24 mouse cellular contexts compared by ENCODE assay signal in genomic region chr4:84757172-84757571, GRCm38 (mm10).
"Had no signal": no experiment of that assay in that cellular context is flagged by ENCODE, and none has a peak within 500 bp of the region (broad histone marks: within the 10 kb centered on the region; RNA-seq: fewer than 3 reads in every experiment).

No protein-coding gene starts in this region.

- DNase-seq: cerebellum, adult 9-10 months; cerebellum, adult 9-11 months; cerebellum, postnatal 10 days; cerebellum, postnatal 25 days; cerebellum, postnatal 36 days; embryo, embryonic 11 days; forebrain, postnatal 0 days; gastrocnemius, adult 2 months; gastrocnemius, postnatal 10 days; gastrocnemius, postnatal 14 days; gastrocnemius, postnatal 25 days; gastrocnemius, postnatal 36 days; heart, adult 18-20 months; heart, adult 2 months had no signal

- H3K9me3 ChIP-seq: embryonic facial prominence, embryonic 10.5 days; embryonic facial prominence, embryonic 12.5 days; embryonic facial prominence, embryonic 13.5 days; embryonic facial prominence, embryonic 15.5 days; forebrain, embryonic 10.5 days; forebrain, embryonic 12.5 days; forebrain, embryonic 13.5 days; forebrain, embryonic 15.5 days; heart, embryonic 10.5 days had no signal

- H3K27ac ChIP-seq: embryonic facial prominence, embryonic 10.5 days; embryonic facial prominence, embryonic 12.5 days; embryonic facial prominence, embryonic 13.5 days; embryonic facial prominence, embryonic 15.5 days; forebrain, embryonic 10.5 days; forebrain, embryonic 12.5 days; forebrain, embryonic 13.5 days; forebrain, embryonic 15.5 days; gastrocnemius, adult 2 months; heart, adult 2 months; heart, embryonic 10.5 days had no signal

- H3K4me1 ChIP-seq: embryonic facial prominence, embryonic 12.5 days; forebrain, embryonic 12.5 days; forebrain, embryonic 13.5 days; forebrain, embryonic 15.5 days; heart, embryonic 10.5 days had no signal

- H3K9ac ChIP-seq: embryonic facial prominence, embryonic 12.5 days; embryonic facial prominence, embryonic 13.5 days; embryonic facial prominence, embryonic 15.5 days; forebrain, embryonic 12.5 days; forebrain, embryonic 13.5 days; forebrain, embryonic 15.5 days; forebrain, postnatal 0 days had no signal

- H3K36me3 ChIP-seq: embryonic facial prominence, embryonic 10.5 days; embryonic facial prominence, embryonic 12.5 days; embryonic facial prominence, embryonic 13.5 days; embryonic facial prominence, embryonic 15.5 days; forebrain, embryonic 10.5 days; forebrain, embryonic 12.5 days; forebrain, embryonic 15.5 days; heart, embryonic 10.5 days had no signal

- H3K4me3 ChIP-seq: embryonic facial prominence, embryonic 10.5 days; embryonic facial prominence, embryonic 12.5 days; embryonic facial prominence, embryonic 13.5 days; embryonic facial prominence, embryonic 15.5 days; erythroblast, embryonic 14.5 days; forebrain, embryonic 10.5 days; forebrain, embryonic 12.5 days; forebrain, embryonic 13.5 days; forebrain, embryonic 15.5 days; gastrocnemius, adult 2 months; heart, adult 2 months; heart, embryonic 10.5 days had no signal
